Mouse (Mus musculus) kidney, postnatal 14 days (tissue): ENCODE measurements around the gene Icam4.
A peak's percentile ranks its signal among the peaks of the same experiment; 100 is the strongest.
"Not testable (repeated sequence)": the region's sequence is repeated elsewhere in the genome, so short reads cannot be mapped to it uniquely, and the experiment has no call there.

ENCODE experiments used
- DNase-seq: peaks from one replicate; pipeline ENCODE4 v3.0.0; 2022; ENCODE audit warnings: mixed read lengths

Icam4 gene

GRCm38 (mm10) chr9:21029291-21030054, at the start of gene Icam4:
Gene Icam4, plus strand, starts transcription at chr9:21029373.
- DNase-seq, result peak; percentile 89

GRCm38 (mm10) chr9:20979769-20980168, 49.4 kb upstream of the Icam4 start:
- DNase-seq, result no peak

- DNase-seq, result no peak
Observed at GRCm38 (mm10) chr9:20982171-20982570, 47.0 kb upstream of the Icam4 start.

GRCm38 (mm10) chr9:20983169-20983568, 46.0 kb upstream of the Icam4 start:
- DNase-seq, result peak; percentile 17

GRCm38 (mm10) chr9:20986952-20987686, 42.1 kb upstream of the Icam4 start:
- DNase-seq, result peak; percentile 66

GRCm38 (mm10) chr9:20987953-20988352, 41.2 kb upstream of the Icam4 start:
- no peak for DNase-seq

- DNase-seq, result peak; percentile 85
Observed at GRCm38 (mm10) chr9:20990861-20991260, 38.3 kb upstream of the Icam4 start.

GRCm38 (mm10) chr9:20991587-20991986, 37.6 kb upstream of the Icam4 start:
- DNase-seq, result no peak

GRCm38 (mm10) chr9:20993165-20993898, 35.8 kb upstream of the Icam4 start:
- DNase-seq, result no peak

- peak; percentile 67 for DNase-seq
Observed at GRCm38 (mm10) chr9:20995069-20995468, 34.1 kb upstream of the Icam4 start.

GRCm38 (mm10) chr9:20997065-20997464, 32.1 kb upstream of the Icam4 start:
- DNase-seq, result no peak

GRCm38 (mm10) chr9:20998337-20998736, 30.8 kb upstream of the Icam4 start:
- not testable (repeated sequence) for DNase-seq

GRCm38 (mm10) chr9:21000811-21001210, 28.4 kb upstream of the Icam4 start:
- peak; percentile 72 for DNase-seq

- DNase-seq, result no peak
Observed at GRCm38 (mm10) chr9:21001651-21002200, 27.4 kb upstream of the Icam4 start.

GRCm38 (mm10) chr9:21002270-21002626, 26.9 kb upstream of the Icam4 start:
- no peak for DNase-seq

GRCm38 (mm10) chr9:21002627-21003551, 26.3 kb upstream of the Icam4 start, which contains the start of gene Mrpl4:
Gene Mrpl4, plus strand, starts transcription at chr9:21002738.
- peak; percentile 91 for DNase-seq

- no peak for DNase-seq
Observed at GRCm38 (mm10) chr9:21007313-21007952, 21.7 kb upstream of the Icam4 start.

GRCm38 (mm10) chr9:21008007-21008406, 21.2 kb upstream of the Icam4 start:
- no peak for DNase-seq

GRCm38 (mm10) chr9:21010362-21010761, 18.8 kb upstream of the Icam4 start:
- DNase-seq, result no peak

- DNase-seq, result not testable (repeated sequence)
Observed at GRCm38 (mm10) chr9:21010939-21011541, 18.1 kb upstream of the Icam4 start.

- peak; percentile 62 for DNase-seq
Observed at GRCm38 (mm10) chr9:21011846-21012312, 17.3 kb upstream of the Icam4 start.
